Mouse (Mus musculus) liver, postnatal 0 days (tissue): ENCODE data around the gene Coq4.

Experiments used
- CTCF ChIP-seq: sonication (generic); IDR thresholded peaks from 2 replicates; pipeline ENCODE4 v1.5.1; 2016; ENCODE audit warnings: antibody characterized with exemption, low read depth
- EP300 ChIP-seq: IDR thresholded peaks from 2 replicates; pipeline ENCODE4 v1.6.1; 2016; ENCODE audit warnings: antibody characterized with exemption, low read depth, mild to moderate bottlenecking

GRCm38 (mm10) chr2:29768901-29769300 is 18.4 kb upstream of the Coq4 start:
- TF ChIP-seq CTCF: no peak
- no peak for TF ChIP-seq EP300
